In genomic region chr8:70719796-70720270, GRCm38 (mm10) we compare ENCODE assay signal across 15 mouse cellular contexts. TPM values are rescaled to one million over a fixed set of nuclear protein-coding genes. Genes with fewer than 3 reads are reported as not detected.
DNase-seq lines count a peak whose midpoint lies in the region; ATAC-seq and TF ChIP-seq lines count a peak whose summit lies in the region.
"Had no signal": no experiment of that assay in that cellular context is flagged by ENCODE, and none has a peak within 500 bp of the region (broad histone marks: within the 10 kb centered on the region; RNA-seq: fewer than 3 reads in every experiment).

No protein-coding gene starts in this region.

- intact Hi-C loops in gastrocnemius, postnatal 14 days (cut with DNase I; ENCODE audit: low total_unique reads), result loop anchor here (5.0 kb wide), 1 partner anchor 122 kb away; no protein-coding TSS in a partner anchor

- H3K4me3 ChIP-seq in intestine, embryonic 15.5 days (replicated peaks), result no peak overlapping the region
- H3K4me3 ChIP-seq in layer of hippocampus, adult 2 months, result no peak overlapping the region
- H3K4me3 ChIP-seq: lung, embryonic 15.5 days had no signal

- no peaks in the 10 kb centered on the region for H3K27me3 ChIP-seq in intestine, embryonic 15.5 days (replicated peaks)
- H3K27me3 ChIP-seq in splenic B cell, adult 2 months (ENCODE audit: control insufficient read depth, insufficient read depth, low read length, poor library complexity, severe bottlenecking), result no peaks in the 10 kb centered on the region
- H3K27me3 ChIP-seq: lung, embryonic 15.5 days had no signal

- H3K9me3 ChIP-seq in intestine, embryonic 15.5 days, result no peaks in the 10 kb centered on the region
- H3K9me3 ChIP-seq: lung, embryonic 15.5 days had no signal

- peaks cover 3% of the 10 kb centered on the region; the same call in 1 of the 2 replicates for H3K4me1 ChIP-seq in intestine, embryonic 15.5 days (replicated peaks)

- WGBS in intestine, embryonic 15.5 days, result 48% methylated on average over 9 of the region's 9 CpGs

- H3K36me3 ChIP-seq in intestine, embryonic 15.5 days, result no peaks in the 10 kb centered on the region
- no peaks in the 10 kb centered on the region for H3K36me3 ChIP-seq in splenic B cell, adult 2 months (ENCODE audit: control insufficient read depth, insufficient read depth, low read length, poor library complexity, severe bottlenecking)
- H3K36me3 ChIP-seq: lung, embryonic 15.5 days had no signal

- H3K4me2 ChIP-seq in intestine, embryonic 15.5 days (replicated peaks), result no peak overlapping the region
- H3K4me2 ChIP-seq: lung, embryonic 15.5 days had no signal

- DNase-seq in gastrocnemius, postnatal 14 days, result peak; percentile 8
- DNase-seq in gastrocnemius, adult 8-10 months (ENCODE audit: low spot score in 2 of 2), result no peak
- peak; percentile 3 for DNase-seq in right cerebral cortex, postnatal 14 days
- DNase-seq in right cerebral cortex, postnatal 25 days, result no peak
- DNase-seq in splenic B cell, adult 2 months (ENCODE audit: low read depth, low spot score), result peak; percentile 48
- DNase-seq in embryo, embryonic 10.5 days (ENCODE audit: low spot score), result no peak
- no peak for DNase-seq in layer of hippocampus, adult 2 months (ENCODE audit: low spot score in 2 of 2)

- H3K27ac ChIP-seq in intestine, embryonic 15.5 days, result no peak overlapping the region
- no peak overlapping the region for H3K27ac ChIP-seq in layer of hippocampus, adult 2 months
- H3K27ac ChIP-seq: lung, embryonic 15.5 days had no signal

- ATAC-seq in intestine, embryonic 15.5 days, result peak; percentile 21; the same call in 1 of the 2 replicates

- no peak overlapping the region for H3K9ac ChIP-seq in intestine, embryonic 15.5 days
- H3K9ac ChIP-seq: lung, embryonic 15.5 days had no signal

- no peak for TF ChIP-seq CTCF in layer of hippocampus, adult 2 months (conservative IDR thresholded peaks at IDR 0.05)

RNA-seq across cellular contexts. Expression of gene Gm3336, which starts 1.5 kb away (rescaled TPM):
- not detected for total RNA-seq in gastrocnemius, postnatal 14 days (2021)
- total RNA-seq in gastrocnemius, adult 8-10 months (2022), result not detected
- polyA plus RNA-seq in intestine, embryonic 15.5 days (2015; fragmentation: Nextera tagmentation; extraction: Ambion mirVana), result 2.1 and 2.5 TPM in 2 replicates
- not detected for total RNA-seq in layer of hippocampus, adult 2 months (2021)
- total RNA-seq: heart, adult 8-10 months; hematopoietic stem cell, adult 5-6 weeks; layer of hippocampus, adult 18-20 months had no signal
- polyA plus RNA-seq: embryonic facial prominence, embryonic 11.5 days; forebrain, embryonic 11.5 days; limb, embryonic 11.5 days; lung, embryonic 15.5 days had no signal

RNA-seq across cellular contexts. Expression of gene Pde4c, which starts 3.7 kb away (rescaled TPM):
- total RNA-seq in gastrocnemius, postnatal 14 days (2021), result 1 to 10 TPM; 2.9 to 3.4 TPM
- total RNA-seq in gastrocnemius, adult 8-10 months (2022), result 1 to 10 TPM in 2 of 4 experiments, under 1 TPM in 2; 0.65 to 2.3 (median 1.1) TPM
- 0.21 and 0.53 TPM in 2 replicates for polyA plus RNA-seq in intestine, embryonic 15.5 days (2015; fragmentation: Nextera tagmentation; extraction: Ambion mirVana)
- 1 to 10 TPM; 1.4 to 1.5 TPM for total RNA-seq in layer of hippocampus, adult 2 months (2021)

RNA-seq across cellular contexts. Expression of gene Iqcn, which starts 16.6 kb away (rescaled TPM):
- total RNA-seq in gastrocnemius, postnatal 14 days (2021), result under 1 TPM in 1 of 2 experiments, not detected in 1; 0.04 TPM
- not detected for total RNA-seq in gastrocnemius, adult 8-10 months (2022)
- polyA plus RNA-seq in intestine, embryonic 15.5 days (2015; fragmentation: Nextera tagmentation; extraction: Ambion mirVana), result not detected in 2 replicates
- total RNA-seq in layer of hippocampus, adult 2 months (2021), result under 1 TPM; 0.07 to 0.08 TPM
- polyA plus RNA-seq: embryonic facial prominence, embryonic 11.5 days; forebrain, embryonic 11.5 days; limb, embryonic 11.5 days had no signal

RNA-seq across cellular contexts. Expression of gene Jund, which starts 21.1 kb away (rescaled TPM):
- 10 to 100 TPM; 73.5 to 87.4 TPM for total RNA-seq in gastrocnemius, postnatal 14 days (2021)
- total RNA-seq in gastrocnemius, adult 8-10 months (2022), result 10 to 100 TPM; 31.9 to 42.0 (median 38.3) TPM
- polyA plus RNA-seq in intestine, embryonic 15.5 days (2015; fragmentation: Nextera tagmentation; extraction: Ambion mirVana), result 83.7 and 88.8 TPM in 2 replicates
- total RNA-seq in layer of hippocampus, adult 2 months (2021), result 100 to 1,000 TPM; 165 to 181 TPM

RNA-seq across cellular contexts. Expression of gene Rab3a, which starts 34.6 kb away (rescaled TPM):
- 10 to 100 TPM; 44.3 to 45.1 TPM for total RNA-seq in gastrocnemius, postnatal 14 days (2021)
- total RNA-seq in gastrocnemius, adult 8-10 months (2022), result 10 to 100 TPM; 28.5 to 34.0 (median 32.3) TPM
- 24.0 and 26.0 TPM in 2 replicates for polyA plus RNA-seq in intestine, embryonic 15.5 days (2015; fragmentation: Nextera tagmentation; extraction: Ambion mirVana)
- total RNA-seq in layer of hippocampus, adult 2 months (2021), result 100 to 1,000 TPM; 775 to 798 TPM

Comparison
In these comparisons a context has a peak if more than half of its experiments do, and no peak if none do; other contexts are left out.
1. DNase-seq: peak in gastrocnemius, postnatal 14 days (single experiment), right cerebral cortex, postnatal 14 days (single experiment) and splenic B cell, adult 2 months (single experiment); none in gastrocnemius, adult 8-10 months (0 of 2), right cerebral cortex, postnatal 25 days (single experiment), embryo, embryonic 10.5 days (single experiment) and layer of hippocampus, adult 2 months (0 of 2).